Mouse (Mus musculus) liver, embryonic 13.5 days (tissue): ENCODE results near the gene Zranb1. TPM values are rescaled to one million over a fixed set of nuclear protein-coding genes. Genes with fewer than 3 reads are reported as not detected.
A peak's percentile ranks its signal among the peaks of the same experiment; 100 is the strongest.

Experiments
- ATAC-seq: fragments of 200-750 bp; cut with Nextera tagmentation; 2 replicates; pipeline ENCODE4 v1.8.0; 2017; ENCODE audit warnings: low read depth, mild to moderate bottlenecking, moderate number of reproducible peaks, moderate library complexity
- DNase-seq: peaks from one replicate; pipeline ENCODE4 v3.0.0; 2022
- H3K27ac ChIP-seq: fragments of 300-500 bp; sonication (generic); 2 replicates; pipeline ENCODE4 v1.5.1; 2015; ENCODE audit warnings: moderate library complexity, mild to moderate bottlenecking, inconsistent platforms
- H3K27me3 ChIP-seq: fragments of 300-500 bp; sonication (generic); 2 replicates; pipeline ENCODE4 v1.6.1; 2015; ENCODE audit warnings: mild to moderate bottlenecking, inconsistent platforms
- H3K36me3 ChIP-seq: fragments of 300-500 bp; sonication (generic); 2 replicates; pipeline ENCODE4 v1.6.1; 2015; ENCODE audit warnings: mild to moderate bottlenecking, inconsistent platforms
- H3K4me1 ChIP-seq: fragments of 300-500 bp; sonication (generic); replicated peaks from 2 replicates; pipeline ENCODE4 v1.6.1; 2015; ENCODE audit warnings: inconsistent platforms
- H3K4me2 ChIP-seq: fragments of 300-500 bp; sonication (generic); 2 replicates; pipeline ENCODE4 v1.6.1; 2015; ENCODE audit warnings: inconsistent platforms, mild to moderate bottlenecking, moderate library complexity
- H3K4me3 ChIP-seq: fragments of 300-500 bp; sonication (generic); replicated peaks from 2 replicates; pipeline ENCODE4 v1.5.1; 2015; ENCODE audit warnings: mild to moderate bottlenecking, inconsistent platforms
- H3K9ac ChIP-seq: fragments of 300-500 bp; sonication (generic); 2 replicates; pipeline ENCODE4 v1.6.1; 2015; ENCODE audit warnings: mild to moderate bottlenecking, inconsistent platforms
- H3K9me3 ChIP-seq: fragments of 300-500 bp; sonication (generic); replicated peaks from 2 replicates; pipeline ENCODE4 v1.6.1; 2016; ENCODE audit warnings: inconsistent platforms
- WGBS: fragments of 180-500 bp; shearing (Covaris S2); methylation state at CpG from one replicate; pipeline ENCODE4 v1.1.7; 2015; ENCODE audit not compliant: insufficient replicate concordance; 5-methylcytosine and 5-hydroxymethylcytosine counted together
- polyA plus RNA-seq: library from polyadenylated mRNA; unstranded; fragments of >200 nt; fragmentation: Nextera tagmentation; extraction: Ambion mirVana; gene quantifications from 2 replicates; pipeline ENCODE4 v1.2.1, GENCODE M21; 2015

Gene Zranb1
- 5.5 and 5.6 TPM in 2 replicates for polyA plus RNA-seq

GRCm38 (mm10) chr7:132930850-132931559 is at the start of gene Zranb1:
Zranb1 (plus strand) TSS chr7:132931142.
- WGBS, result under 1% methylated on average over 84 of the region's 93 CpGs
- Histone ChIP-seq H3K4me2 (peak within 1 kb of the TSS; percentile 77), H3K36me3 (no peaks in the 10 kb centered on the region)

GRCm38 (mm10) chr7:132882343-132882742 is 48.6 kb upstream of the Zranb1 start:
- no peak overlapping the region for H3K4me2 ChIP-seq
- H3K9ac ChIP-seq, result no peak overlapping the region
- no peaks in the 10 kb centered on the region for H3K9me3 ChIP-seq
- peaks cover under 1% of the 10 kb centered on the region; the same call in 1 of the 2 replicates for H3K4me1 ChIP-seq
- peaks cover 76% of the 10 kb centered on the region for H3K36me3 ChIP-seq
- no peak for DNase-seq
- H3K27ac ChIP-seq, result no peak overlapping the region
- no peak overlapping the region for H3K4me3 ChIP-seq
- no peak for ATAC-seq
- WGBS, result 56% methylated on average over 2 of the region's 2 CpGs
- H3K27me3 ChIP-seq, result no peaks in the 10 kb centered on the region

More at GRCm38 (mm10) chr7:132930850-132931559, at the start of gene Zranb1:
- ATAC-seq, result peak; percentile 97
- no peaks in the 10 kb centered on the region for H3K27me3 ChIP-seq
- H3K4me3 ChIP-seq, result peak within 1 kb of the TSS; percentile 98
- DNase-seq, result peak; percentile 97
- peak within 1 kb of the TSS; percentile 99 for H3K9ac ChIP-seq
- H3K4me1 ChIP-seq, result peaks cover 27% of the 10 kb centered on the region
- peak within 1 kb of the TSS; percentile 98 for H3K27ac ChIP-seq
- no peaks in the 10 kb centered on the region for H3K9me3 ChIP-seq

DNA sequence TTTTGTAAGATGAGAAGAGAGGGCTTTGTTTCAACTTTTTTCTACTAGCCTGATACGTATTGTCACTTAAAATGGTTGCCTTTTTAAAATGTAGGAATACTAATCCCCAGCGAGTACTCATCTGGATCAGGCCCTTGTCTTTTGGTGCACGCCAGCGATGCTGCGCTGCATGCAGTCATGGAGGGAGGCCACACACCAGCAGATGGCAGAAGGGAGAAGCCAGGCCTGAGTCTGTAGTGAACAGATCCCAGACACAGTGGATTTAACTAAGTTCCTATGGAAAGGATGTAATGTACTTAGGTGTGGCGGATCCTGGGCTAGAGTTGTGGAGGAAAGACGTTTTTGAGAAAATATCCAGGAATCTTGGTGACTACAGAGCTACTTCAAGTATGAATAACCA is 46.9 kb upstream of the Zranb1 start:
- Histone ChIP-seq H3K9me3 (no peaks in the 10 kb centered on the region), H3K36me3 (peaks cover 62% of the 10 kb centered on the region), H3K4me2 (no peak overlapping the region), H3K27me3 (no peaks in the 10 kb centered on the region), H3K4me1 (peaks cover 16% of the 10 kb centered on the region), H3K9ac (no peak overlapping the region), H3K4me3 (no peak overlapping the region), H3K27ac (no peak overlapping the region)
- DNase-seq, result no peak
- 88% methylated on average over 7 of the region's 7 CpGs for WGBS
- no peak for ATAC-seq

GRCm38 (mm10) chr7:132887019-132887804 is 43.7 kb upstream of the Zranb1 start:
- no peak overlapping the region for H3K27ac ChIP-seq
- no peak overlapping the region for H3K9ac ChIP-seq
- H3K4me1 ChIP-seq, result peaks cover 16% of the 10 kb centered on the region
- 64% methylated on average over 7 of the region's 7 CpGs for WGBS
- H3K9me3 ChIP-seq, result no peaks in the 10 kb centered on the region
- no peak overlapping the region for H3K4me3 ChIP-seq
- peaks cover 31% of the 10 kb centered on the region for H3K36me3 ChIP-seq
- H3K4me2 ChIP-seq, result no peak overlapping the region
- DNase-seq (no peak), ATAC-seq (no peak)
- no peaks in the 10 kb centered on the region for H3K27me3 ChIP-seq

- no peak overlapping the region for H3K9ac ChIP-seq
- 32% methylated on average over 3 of the region's 3 CpGs for WGBS
- no peak for ATAC-seq
Observed at GRCm38 (mm10) chr7:132888052-132888451, 42.9 kb upstream of the Zranb1 start.

GRCm38 (mm10) chr7:132888518-132889249 is 42.3 kb upstream of the Zranb1 start:
- ATAC-seq, result no peak

More at GRCm38 (mm10) chr7:132888052-132888451, 42.9 kb upstream of the Zranb1 start:
- Histone ChIP-seq H3K36me3 (peaks cover 23% of the 10 kb centered on the region), H3K4me1 (peaks cover 16% of the 10 kb centered on the region), H3K27me3 (no peaks in the 10 kb centered on the region), H3K4me2 (no peak overlapping the region), H3K4me3 (no peak overlapping the region), H3K9me3 (no peaks in the 10 kb centered on the region), H3K27ac (no peak overlapping the region)
- no peak for DNase-seq

DNA sequence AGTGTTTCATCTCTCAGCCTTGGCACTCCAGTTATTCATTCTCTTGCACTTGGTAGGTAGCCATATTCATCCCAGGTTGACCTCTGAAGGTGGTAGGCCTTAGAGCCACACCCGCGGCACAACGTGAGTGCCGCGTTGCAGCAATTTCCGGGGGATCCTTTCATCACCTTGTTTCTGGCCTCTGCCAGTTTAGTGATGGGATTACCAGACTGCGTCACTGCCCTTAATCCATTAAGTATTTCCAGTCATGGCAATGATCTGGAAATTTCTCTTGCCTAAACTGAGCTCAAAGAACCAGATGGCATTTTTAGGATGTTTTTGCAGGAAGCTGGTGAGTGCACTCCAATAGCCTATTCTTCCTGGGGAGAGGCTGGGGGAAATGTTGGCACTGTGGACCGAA is 41.3 kb upstream of the Zranb1 start:
- ATAC-seq (no peak), DNase-seq (no peak)
- H3K4me2 ChIP-seq, result no peak overlapping the region
- no peak overlapping the region for H3K4me3 ChIP-seq
- H3K9ac ChIP-seq, result no peak overlapping the region
- H3K36me3 ChIP-seq, result peaks cover 7% of the 10 kb centered on the region; the same call in 1 of the 2 replicates
- WGBS, result 88% methylated on average over 8 of the region's 8 CpGs
- H3K4me1 ChIP-seq, result peaks cover 16% of the 10 kb centered on the region
- H3K27me3 ChIP-seq, result no peaks in the 10 kb centered on the region
- no peaks in the 10 kb centered on the region for H3K9me3 ChIP-seq
- no peak overlapping the region for H3K27ac ChIP-seq

More at GRCm38 (mm10) chr7:132888518-132889249, 42.3 kb upstream of the Zranb1 start:
- Histone ChIP-seq H3K9me3 (no peaks in the 10 kb centered on the region), H3K27ac (no peak overlapping the region), H3K36me3 (peaks cover 17% of the 10 kb centered on the region), H3K4me2 (no peak overlapping the region), H3K9ac (no peak overlapping the region), H3K4me1 (peaks cover 16% of the 10 kb centered on the region), H3K4me3 (no peak overlapping the region), H3K27me3 (no peaks in the 10 kb centered on the region)
- no peak for DNase-seq
- WGBS, result 43% methylated on average over 4 of the region's 4 CpGs

DNA sequence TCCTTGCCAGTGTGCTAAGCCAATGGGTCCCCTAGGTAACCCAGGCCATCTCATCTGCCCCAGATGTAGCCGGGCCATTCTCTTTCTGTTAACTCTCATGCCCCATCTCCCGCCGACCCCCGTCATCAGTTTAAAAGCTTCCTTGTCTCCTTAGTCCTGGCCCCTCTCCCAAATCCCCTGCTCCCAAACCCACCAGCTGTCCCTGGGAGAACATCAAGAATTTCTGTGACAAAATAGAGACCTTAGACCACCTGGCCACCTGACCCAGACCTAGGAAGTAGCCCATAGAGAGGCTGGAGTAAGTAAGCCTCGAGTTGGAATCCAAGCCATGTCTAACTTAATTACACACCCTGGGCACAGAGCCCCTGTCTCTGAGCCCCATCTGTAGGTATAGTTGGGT is 40.7 kb upstream of the Zranb1 start:
- Histone ChIP-seq H3K4me2 (no peak overlapping the region), H3K9me3 (no peaks in the 10 kb centered on the region), H3K4me3 (no peak overlapping the region), H3K4me1 (peaks cover 16% of the 10 kb centered on the region), H3K27me3 (no peaks in the 10 kb centered on the region), H3K27ac (no peak overlapping the region), H3K36me3 (peaks cover 4% of the 10 kb centered on the region; the same call in 1 of the 2 replicates), H3K9ac (no peak overlapping the region)
- ATAC-seq (no peak), DNase-seq (no peak)
- 84% methylated on average over 5 of the region's 5 CpGs for WGBS

- Histone ChIP-seq H3K4me1 (peaks cover 16% of the 10 kb centered on the region), H3K36me3 (no peaks in the 10 kb centered on the region), H3K9ac (no peak overlapping the region), H3K27ac (no peak overlapping the region), H3K9me3 (no peaks in the 10 kb centered on the region), H3K27me3 (no peaks in the 10 kb centered on the region), H3K4me3 (no peak overlapping the region), H3K4me2 (no peak overlapping the region)
- DNase-seq, result no peak
- no peak for ATAC-seq
- WGBS, result 64% methylated on average over 5 of the region's 5 CpGs
Observed at GRCm38 (mm10) chr7:132891561-132892310, 39.2 kb upstream of the Zranb1 start.

DNA sequence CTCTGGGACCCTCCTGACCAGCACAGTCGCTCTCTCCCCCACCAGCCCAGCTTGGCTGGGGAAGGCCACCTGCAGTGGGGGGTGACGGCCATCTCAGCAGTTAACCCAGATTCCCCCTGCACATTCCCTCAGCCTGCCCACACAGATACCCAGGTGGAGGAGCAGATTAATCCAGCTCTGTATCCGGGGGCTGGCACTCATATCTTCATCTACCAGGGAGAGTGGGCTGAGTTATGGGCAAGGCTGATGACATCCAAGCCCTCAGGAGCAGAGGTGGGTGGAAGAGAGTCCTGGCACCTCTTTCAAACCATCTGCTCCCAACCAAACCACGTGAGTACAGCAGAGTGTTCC is 38.7 kb upstream of the Zranb1 start:
- whole genome bisulfite sequencing, result 45% methylated on average over 4 of the region's 4 CpGs
- H3K4me1 ChIP-seq, result peaks cover 15% of the 10 kb centered on the region
- no peak overlapping the region for H3K4me3 ChIP-seq
- DNase-seq (no peak), ATAC-seq (no peak)
- H3K27ac ChIP-seq, result no peak overlapping the region
- H3K9ac ChIP-seq, result no peak overlapping the region
- H3K27me3 ChIP-seq, result no peaks in the 10 kb centered on the region
- no peak overlapping the region for H3K4me2 ChIP-seq
- no peaks in the 10 kb centered on the region for H3K9me3 ChIP-seq
- H3K36me3 ChIP-seq, result no peaks in the 10 kb centered on the region
